Mouse (Mus musculus) stomach, postnatal 0 days (tissue): ENCODE results near the gene Kng1.
"Not testable (repeated sequence)": the region's sequence is repeated elsewhere in the genome, so short reads cannot be mapped to it uniquely, and the experiment has no call there.

Source experiments
- CTCF ChIP-seq: IDR thresholded peaks from 2 replicates; pipeline ENCODE4 v1.5.1; 2016; ENCODE audit warnings: antibody characterized with exemption, low read depth, mild to moderate bottlenecking, moderate library complexity
- EP300 ChIP-seq: optimal IDR thresholded peaks from 2 replicates; pipeline ENCODE3; 2016; ENCODE audit warnings: antibody characterized with exemption

DNA sequence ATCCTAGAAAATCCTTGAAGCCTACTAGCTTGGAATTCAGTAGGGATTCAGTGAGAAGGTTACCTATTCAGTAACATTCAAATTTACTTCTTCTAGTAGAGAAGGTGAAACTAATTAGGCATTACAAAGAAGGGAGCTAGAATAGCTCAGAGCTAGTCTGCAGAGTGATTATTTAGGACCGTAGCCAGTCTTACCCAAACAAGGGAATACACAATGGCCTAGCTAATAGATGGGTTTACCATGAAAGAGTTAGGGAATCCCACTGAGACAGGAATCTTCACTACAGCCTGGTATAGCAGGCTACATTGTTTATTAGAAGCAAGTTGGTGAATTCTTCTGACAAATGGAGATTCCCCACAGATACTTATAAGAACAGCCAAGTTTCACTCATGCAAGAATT lies 37.1 kb upstream of the Kng1 start:
- TF ChIP-seq CTCF, EP300: not testable (repeated sequence)
